Mouse (Mus musculus): ENCODE data around the gene Zfp410.

DNA sequence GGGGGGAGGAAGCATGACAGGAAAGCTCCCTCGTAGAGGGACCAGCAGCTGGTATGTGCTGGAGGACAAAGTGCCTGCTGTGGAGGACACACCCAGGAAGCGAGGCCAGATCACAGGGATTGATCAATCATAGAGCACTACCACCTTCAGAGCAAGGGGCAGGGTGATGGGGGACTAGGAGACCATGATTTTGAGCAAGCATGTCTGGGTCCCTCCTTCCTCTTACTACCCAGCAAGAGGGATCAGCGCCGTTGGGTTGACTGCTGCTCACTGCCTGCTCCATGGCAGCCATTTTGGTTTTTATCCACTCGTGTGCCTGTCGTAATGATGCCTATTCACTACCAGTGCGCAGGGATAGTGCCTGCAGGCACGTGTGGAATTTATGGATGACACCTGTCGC, 47.6 kb downstream of the Zfp410 start:
- TF ChIP-seq CTCF (IDR thresholded peaks at IDR 0.05; ENCODE audit: low read depth): no peak
- TF ChIP-seq EP300 (IDR thresholded peaks at IDR 0.05; ENCODE audit: low read depth): no peak
